Mouse (Mus musculus): ENCODE data around the gene 4933415F23Rik. TPM values are rescaled to one million over a fixed set of nuclear protein-coding genes. Genes with fewer than 3 reads are reported as not detected.
A peak's percentile ranks its signal among the peaks of the same experiment; 100 is the strongest.

4933415F23Rik gene
- total and polyA plus RNA-seq, 2 experiments from 2014 or later, result not detected

- 55% methylated on average over 4 of the region's 4 CpGs for WGBS
- no peak for TF ChIP-seq EP300 (IDR thresholded peaks at IDR 0.05; ENCODE audit: low read depth)
- no peak; the same call in 1 of the 2 replicates for TF ChIP-seq CTCF (IDR thresholded peaks at IDR 0.05; ENCODE audit: low read depth)
- H3K4me1 ChIP-seq (ENCODE audit: control insufficient read depth, insufficient read depth), result peaks cover 20% of the 10 kb centered on the region
- DNase-seq (ENCODE audit: low spot score), result no peak
- peak overlapping the region; percentile 48; the same call in 1 of the 2 replicates for H3K27ac ChIP-seq (ENCODE audit: low read depth)
- no peak for ATAC-seq (ENCODE audit: insufficient read depth, low read depth)
- H3K9ac ChIP-seq (replicated peaks; ENCODE audit: low read depth, low read length), result no peak overlapping the region
- no peak overlapping the region for H3K4me2 ChIP-seq (ENCODE audit: low read depth, low read length)
- no peak overlapping the region for H3K4me3 ChIP-seq (ENCODE audit: low read depth, low read length)
- H3K9me3 ChIP-seq (replicated peaks; ENCODE audit: control insufficient read depth, low read length), result no peaks in the 10 kb centered on the region
- H3K36me3 ChIP-seq (replicated peaks; ENCODE audit: control insufficient read depth, insufficient read depth, low read length), result no peaks in the 10 kb centered on the region
- H3K27me3 ChIP-seq (ENCODE audit: control insufficient read depth, insufficient read depth, low read length), result no peaks in the 10 kb centered on the region
These were observed 18.8 kb upstream of the 4933415F23Rik start for GRCm38 (mm10) chr1:23120901-23121300.

GRCm38 (mm10) chr1:23119406-23119805 is 17.4 kb upstream of the 4933415F23Rik start:
- Histone ChIP-seq H3K4me3 (ENCODE audit: low read depth, low read length) (no peak overlapping the region), H3K4me1 (ENCODE audit: control insufficient read depth, insufficient read depth) (peaks cover 28% of the 10 kb centered on the region), H3K36me3 (replicated peaks; ENCODE audit: control insufficient read depth, insufficient read depth, low read length) (no peaks in the 10 kb centered on the region), H3K9me3 (replicated peaks; ENCODE audit: control insufficient read depth, low read length) (no peaks in the 10 kb centered on the region), H3K9ac (replicated peaks; ENCODE audit: low read depth, low read length) (no peak overlapping the region), H3K27me3 (ENCODE audit: control insufficient read depth, insufficient read depth, low read length) (no peaks in the 10 kb centered on the region), H3K4me2 (ENCODE audit: low read depth, low read length) (no peak overlapping the region), H3K27ac (ENCODE audit: low read depth) (no peak overlapping the region)
- no peak for ATAC-seq (ENCODE audit: insufficient read depth, low read depth)
- 48% methylated on average over 4 of the region's 4 CpGs for WGBS
- no peak for DNase-seq (ENCODE audit: low spot score)
- TF ChIP-seq CTCF (IDR thresholded peaks at IDR 0.05; ENCODE audit: low read depth) (no peak), EP300 (IDR thresholded peaks at IDR 0.05; ENCODE audit: low read depth) (no peak)

- Histone ChIP-seq H3K27ac (ENCODE audit: low read depth) (peak overlapping the region; percentile 65), H3K9ac (replicated peaks; ENCODE audit: low read depth, low read length) (no peak overlapping the region), H3K36me3 (replicated peaks; ENCODE audit: control insufficient read depth, insufficient read depth, low read length) (no peaks in the 10 kb centered on the region), H3K9me3 (replicated peaks; ENCODE audit: control insufficient read depth, low read length) (no peaks in the 10 kb centered on the region), H3K4me1 (ENCODE audit: control insufficient read depth, insufficient read depth) (peaks cover 44% of the 10 kb centered on the region), H3K4me3 (ENCODE audit: low read depth, low read length) (no peak overlapping the region), H3K27me3 (ENCODE audit: control insufficient read depth, insufficient read depth, low read length) (no peaks in the 10 kb centered on the region), H3K4me2 (ENCODE audit: low read depth, low read length) (no peak overlapping the region)
- no peak for TF ChIP-seq EP300 (IDR thresholded peaks at IDR 0.05; ENCODE audit: low read depth)
- peak; percentile 67 for ATAC-seq (ENCODE audit: insufficient read depth, low read depth)
- peak; percentile 81 for DNase-seq (ENCODE audit: low spot score)
- 22% methylated on average over 3 of the region's 3 CpGs for WGBS
These were observed 15.4 kb upstream of the 4933415F23Rik start for GRCm38 (mm10) chr1:23117423-23117822.

GRCm38 (mm10) chr1:23109191-23109590 is 7.1 kb upstream of the 4933415F23Rik start:
- Histone ChIP-seq H3K9ac (replicated peaks; ENCODE audit: low read depth, low read length) (no peak overlapping the region), H3K27ac (ENCODE audit: low read depth) (no peak overlapping the region), H3K27me3 (ENCODE audit: control insufficient read depth, insufficient read depth, low read length) (no peaks in the 10 kb centered on the region), H3K4me3 (ENCODE audit: low read depth, low read length) (no peak overlapping the region), H3K4me1 (ENCODE audit: control insufficient read depth, insufficient read depth) (peaks cover 19% of the 10 kb centered on the region), H3K9me3 (replicated peaks; ENCODE audit: control insufficient read depth, low read length) (no peaks in the 10 kb centered on the region), H3K4me2 (ENCODE audit: low read depth, low read length) (no peak overlapping the region), H3K36me3 (replicated peaks; ENCODE audit: control insufficient read depth, insufficient read depth, low read length) (no peaks in the 10 kb centered on the region)
- TF ChIP-seq CTCF (IDR thresholded peaks at IDR 0.05; ENCODE audit: low read depth), result no peak
- WGBS, result 83% methylated on average over 1 of the region's 1 CpGs
- no peak for DNase-seq (ENCODE audit: low spot score)
- ATAC-seq (ENCODE audit: insufficient read depth, low read depth), result 0 out of 2 replicates have a peak, but pooled peaks have one; percentile 27

- no peaks in the 10 kb centered on the region for H3K27me3 ChIP-seq (ENCODE audit: control insufficient read depth, insufficient read depth, low read length)
- no peaks in the 10 kb centered on the region for H3K9me3 ChIP-seq (replicated peaks; ENCODE audit: control insufficient read depth, low read length)
- ATAC-seq (ENCODE audit: insufficient read depth, low read depth) (no peak), DNase-seq (ENCODE audit: low spot score) (no peak)
- H3K9ac ChIP-seq (replicated peaks; ENCODE audit: low read depth, low read length), result no peak overlapping the region
- no peak overlapping the region for H3K27ac ChIP-seq (ENCODE audit: low read depth)
- no peak overlapping the region for H3K4me3 ChIP-seq (ENCODE audit: low read depth, low read length)
- H3K4me1 ChIP-seq (ENCODE audit: control insufficient read depth, insufficient read depth), result no peaks in the 10 kb centered on the region
- TF ChIP-seq CTCF (IDR thresholded peaks at IDR 0.05; ENCODE audit: low read depth) (no peak), EP300 (IDR thresholded peaks at IDR 0.05; ENCODE audit: low read depth) (no peak)
- WGBS, result 87% methylated on average over 4 of the region's 4 CpGs
- H3K36me3 ChIP-seq (replicated peaks; ENCODE audit: control insufficient read depth, insufficient read depth, low read length), result no peaks in the 10 kb centered on the region
- no peak overlapping the region for H3K4me2 ChIP-seq (ENCODE audit: low read depth, low read length)
These were observed 828 bp upstream of the 4933415F23Rik start for GRCm38 (mm10) chr1:23102881-23103280.

- ATAC-seq (ENCODE audit: insufficient read depth, low read depth) (no peak), DNase-seq (ENCODE audit: low spot score) (no peak)
- Histone ChIP-seq H3K9ac (replicated peaks; ENCODE audit: low read depth, low read length) (no peak overlapping the region), H3K4me2 (ENCODE audit: low read depth, low read length) (no peak overlapping the region), H3K27me3 (ENCODE audit: control insufficient read depth, insufficient read depth, low read length) (no peaks in the 10 kb centered on the region), H3K9me3 (replicated peaks; ENCODE audit: control insufficient read depth, low read length) (no peaks in the 10 kb centered on the region), H3K4me3 (ENCODE audit: low read depth, low read length) (no peak overlapping the region), H3K4me1 (ENCODE audit: control insufficient read depth, insufficient read depth) (no peaks in the 10 kb centered on the region), H3K27ac (ENCODE audit: low read depth) (no peak overlapping the region), H3K36me3 (replicated peaks; ENCODE audit: control insufficient read depth, insufficient read depth, low read length) (no peaks in the 10 kb centered on the region)
- TF ChIP-seq EP300 (IDR thresholded peaks at IDR 0.05; ENCODE audit: low read depth), result no peak
- no peak for TF ChIP-seq CTCF (IDR thresholded peaks at IDR 0.05; ENCODE audit: low read depth)
- WGBS, result 81% methylated on average over 1 of the region's 1 CpGs
These were observed 2.3 kb downstream of the 4933415F23Rik start for GRCm38 (mm10) chr1:23099791-23100190.
